Mouse (Mus musculus) macrophage (primary cell): ENCODE results near the gene Tceal3. TPM values are rescaled to one million over a fixed set of nuclear protein-coding genes. Genes with fewer than 3 reads are reported as not detected.
"Not testable (repeated sequence)": the region's sequence is repeated elsewhere in the genome, so short reads cannot be mapped to it uniquely, and the experiment has no call there.

ENCODE experiments used
- H3K27ac ChIP-seq: fragments of 350-480 bp; formaldehyde crosslinking; 2 replicates; pipeline ENCODE4 v1.9.0; 2021
- H3K36me3 ChIP-seq: fragments of 350-480 bp; formaldehyde crosslinking; 2 replicates; pipeline ENCODE4 v1.9.0; 2021; ENCODE audit errors: inconsistent target
- H3K4me3 ChIP-seq: fragments of 350-480 bp; formaldehyde crosslinking; 2 replicates; pipeline ENCODE4 v1.9.0; 2021; ENCODE audit errors: inconsistent target
- H3K79me2 ChIP-seq: fragments of 350-480 bp; formaldehyde crosslinking; 2 replicates; pipeline ENCODE4 v1.9.0; 2021; ENCODE audit errors: inconsistent target
- WGBS: methylation state at CpG from one replicate; pipeline ENCODE4 v1.1.7; 2026; ENCODE audit warnings: inconsistent platforms; ENCODE audit not compliant: missing documents; 5-methylcytosine and 5-hydroxymethylcytosine counted together
- polyA plus RNA-seq: library from polyadenylated mRNA; stranded (reverse); fragments of 250-400 nt; gene quantifications from 3 replicates; pipeline ENCODE4 v1.2.4, GENCODE M21; 2018; ENCODE audit warnings: inconsistent platforms
- total RNA-seq, 78 experiments: library from RNA; depleted of rRNA; stranded (reverse); fragments of 250-400 nt; gene quantifications; 1 replicate in 9 of 78; 2 replicates in 24 of 78; 3 replicates in 43 of 78; 4 replicates in 2 of 78; pipeline ENCODE4 v1.2.4; 2018; ENCODE audit warnings: inconsistent platforms in 56 of 78

Gene Tceal3
- 1 to 10 TPM in 1 of 26 experiments, not detected in 25; 1.3 TPM for total RNA-seq (2018; cell fraction: chromatin; rRNA removed)
- total RNA-seq (2018; cell fraction: cytosol; rRNA removed) = not detected
- not detected for total RNA-seq (2018; cell fraction: nucleus; rRNA removed)
- not detected in 3 replicates for polyA plus RNA-seq

DNA sequence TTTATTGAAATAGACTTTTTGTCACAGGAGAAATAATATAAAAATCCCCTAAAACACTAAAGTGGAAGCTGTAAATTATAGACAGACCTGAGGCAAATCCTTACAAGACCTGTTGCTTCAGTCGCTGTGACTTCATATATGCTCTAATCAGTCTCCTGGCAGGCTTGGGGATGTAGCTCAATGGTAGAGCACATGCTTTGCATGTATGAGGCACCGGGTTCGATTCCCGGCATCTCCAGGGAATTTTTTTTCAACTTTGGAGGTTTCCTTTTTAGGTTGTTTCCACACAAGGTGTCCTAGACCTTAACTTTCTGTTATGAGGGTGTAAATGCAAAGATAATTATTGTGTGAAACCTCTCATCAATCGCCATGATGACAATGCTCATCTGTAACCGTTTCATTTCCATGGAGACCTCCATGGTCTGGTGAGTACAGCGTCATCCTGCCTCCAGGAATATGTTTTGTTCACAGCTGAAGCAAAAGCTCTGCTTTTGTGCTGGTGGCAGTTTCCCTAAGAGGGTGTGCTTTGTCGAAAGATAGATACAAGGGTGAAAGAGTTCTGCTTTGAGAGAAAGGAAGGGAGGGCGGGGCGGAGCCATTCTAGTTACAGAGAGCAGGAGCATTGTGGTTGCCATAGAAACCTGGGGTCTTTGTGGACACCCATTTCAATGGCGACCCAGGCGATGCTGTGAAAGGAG is at the start of gene Tceal3:
Gene Tceal3, plus strand, starts transcription at position 644 of the 698 bp plus-strand sequence.
- H3K4me3 ChIP-seq = no peak within 1 kb of the TSS

GRCm38 (mm10) chrX:136543956-136544355 is 46.7 kb upstream of the Tceal3 start, which contains the start of gene Kir3dl2:
Kir3dl2 (minus strand) TSS chrX:136544056.
- not testable (repeated sequence) for H3K36me3 ChIP-seq, H3K79me2 ChIP-seq, H3K4me3 ChIP-seq, H3K27ac ChIP-seq
- WGBS = 72% methylated on average over 1 of the region's 1 CpGs

More for the DNA sequence above, at the start of gene Tceal3:
- no peak within 1 kb of the TSS for H3K27ac ChIP-seq
- H3K36me3 ChIP-seq = no peaks in the 10 kb centered on the region
- no peaks in the 10 kb centered on the region for H3K79me2 ChIP-seq
- WGBS = 56% methylated on average over 12 of the region's 12 CpGs

GRCm38 (mm10) chrX:136569094-136569493 is 21.5 kb upstream of the Tceal3 start:
- H3K27ac ChIP-seq, H3K4me3 ChIP-seq, H3K79me2 ChIP-seq, H3K36me3 ChIP-seq: not testable (repeated sequence)
- WGBS = 78% methylated on average over 9 of the region's 9 CpGs

GRCm38 (mm10) chrX:136584617-136585016 is 6.0 kb upstream of the Tceal3 start:
- Histone ChIP-seq H3K79me2 (no peaks in the 10 kb centered on the region), H3K27ac (no peak overlapping the region), H3K36me3 (no peaks in the 10 kb centered on the region), H3K4me3 (no peak overlapping the region)
- 100% methylated on average over 1 of the region's 1 CpGs for WGBS

DNA sequence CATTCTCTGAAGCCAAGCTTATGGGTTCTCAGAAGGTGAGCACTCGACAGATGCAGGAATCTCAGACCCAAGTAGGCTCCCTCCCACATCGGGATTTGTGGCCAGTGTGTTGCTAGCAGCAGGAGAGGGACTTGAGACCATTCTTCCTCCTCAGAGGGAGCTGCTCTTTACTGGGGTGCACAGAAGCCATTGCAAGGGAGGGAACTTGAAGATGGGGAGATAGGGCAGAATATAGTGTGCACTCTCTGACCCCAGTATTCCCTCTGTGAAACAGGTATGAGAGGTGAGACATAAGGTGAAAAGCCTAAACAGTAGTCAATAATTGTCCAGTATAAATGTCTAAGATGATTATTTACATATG is 235 bp downstream of the Tceal3 start:
- Histone ChIP-seq H3K27ac (no peak overlapping the region), H3K36me3 (no peaks in the 10 kb centered on the region), H3K79me2 (no peaks in the 10 kb centered on the region), H3K4me3 (no peak overlapping the region)
- WGBS = 38% methylated on average over 2 of the region's 2 CpGs

GRCm38 (mm10) chrX:136599416-136599815 is 8.8 kb downstream of the Tceal3 start:
- 17% methylated on average over 3 of the region's 3 CpGs for WGBS
- Histone ChIP-seq H3K27ac (no peak overlapping the region), H3K4me3 (no peak overlapping the region), H3K79me2 (no peaks in the 10 kb centered on the region), H3K36me3 (no peaks in the 10 kb centered on the region)

GRCm38 (mm10) chrX:136606951-136607350 is 16.3 kb downstream of the Tceal3 start:
- Histone ChIP-seq H3K79me2 (no peaks in the 10 kb centered on the region), H3K36me3 (no peaks in the 10 kb centered on the region), H3K27ac (no peak overlapping the region), H3K4me3 (no peak overlapping the region)
- 77% methylated on average over 4 of the region's 4 CpGs for WGBS

- H3K79me2 ChIP-seq = no peaks in the 10 kb centered on the region
- 97% methylated on average over 3 of the region's 3 CpGs for WGBS
- H3K27ac ChIP-seq = no peak overlapping the region
- H3K36me3 ChIP-seq = no peaks in the 10 kb centered on the region
- H3K4me3 ChIP-seq = no peak overlapping the region
Observed at GRCm38 (mm10) chrX:136607395-136607794, 16.8 kb downstream of the Tceal3 start.

GRCm38 (mm10) chrX:136611346-136611745 is 20.7 kb downstream of the Tceal3 start:
- no peak overlapping the region for H3K4me3 ChIP-seq

DNA sequence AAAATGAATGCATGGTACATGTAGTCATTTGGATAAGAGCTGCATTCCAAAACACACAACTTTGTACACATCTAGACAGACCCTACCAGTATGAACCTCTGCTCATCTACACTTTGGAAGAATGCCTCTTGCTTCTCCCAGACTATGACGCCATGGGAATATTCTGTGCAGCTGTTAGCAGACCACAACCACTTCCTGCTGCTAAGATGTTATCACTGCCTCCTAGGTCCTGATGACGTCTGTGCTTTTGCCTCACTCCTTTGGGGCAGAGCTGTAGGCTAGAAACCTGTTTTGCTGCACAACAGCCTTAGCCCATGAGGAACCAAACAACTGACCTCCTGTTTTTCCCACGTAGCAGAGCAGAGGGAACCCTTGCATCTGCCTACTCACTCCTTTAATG is 25.2 kb downstream of the Tceal3 start:
- not testable (repeated sequence) for H3K27ac ChIP-seq, H3K36me3 ChIP-seq, H3K79me2 ChIP-seq, H3K4me3 ChIP-seq
- WGBS = 20% methylated on average over 2 of the region's 3 CpGs

More at GRCm38 (mm10) chrX:136611346-136611745, 20.7 kb downstream of the Tceal3 start:
- Histone ChIP-seq H3K27ac (no peak overlapping the region), H3K79me2 (no peaks in the 10 kb centered on the region), H3K36me3 (no peaks in the 10 kb centered on the region)
- WGBS = 73% methylated on average over 3 of the region's 3 CpGs

- Histone ChIP-seq H3K27ac (no peak overlapping the region), H3K4me3 (no peak overlapping the region), H3K36me3 (no peaks in the 10 kb centered on the region), H3K79me2 (no peaks in the 10 kb centered on the region)
- WGBS = 49% methylated on average over 9 of the region's 9 CpGs
Observed at GRCm38 (mm10) chrX:136624905-136625569, 34.4 kb downstream of the Tceal3 start.

DNA sequence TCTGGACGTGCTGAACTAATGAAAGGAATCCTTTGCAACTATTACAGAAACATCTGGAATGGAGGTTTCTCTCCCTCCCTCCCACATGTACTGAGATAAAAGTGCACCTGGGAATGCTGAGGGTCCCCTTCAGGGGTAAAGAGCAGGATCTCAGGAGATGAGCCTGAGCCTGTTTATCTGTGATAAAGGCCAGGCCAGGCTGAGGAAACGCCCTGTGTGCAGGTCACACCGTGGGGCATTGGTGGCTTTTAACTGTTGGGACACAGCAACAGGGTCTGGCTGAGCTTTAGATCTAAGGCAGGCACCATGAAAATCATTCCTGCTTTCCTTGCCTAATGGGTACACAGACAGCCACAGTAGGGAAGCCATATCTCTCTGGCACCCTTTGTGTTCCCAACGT is 35.3 kb downstream of the Tceal3 start:
- H3K79me2 ChIP-seq = no peaks in the 10 kb centered on the region
- WGBS = 89% methylated on average over 4 of the region's 4 CpGs
- H3K27ac ChIP-seq = no peak overlapping the region
- H3K4me3 ChIP-seq = no peak overlapping the region
- H3K36me3 ChIP-seq = no peaks in the 10 kb centered on the region

GRCm38 (mm10) chrX:136635116-136635515 is 44.5 kb downstream of the Tceal3 start:
- WGBS = 86% methylated on average over 4 of the region's 4 CpGs

GRCm38 (mm10) chrX:136639754-136640153 is 49.1 kb downstream of the Tceal3 start:
- Histone ChIP-seq H3K79me2 (no peaks in the 10 kb centered on the region), H3K36me3 (no peaks in the 10 kb centered on the region), H3K4me3 (no peak overlapping the region), H3K27ac (no peak overlapping the region)
- 49% methylated on average over 3 of the region's 6 CpGs for WGBS

More at GRCm38 (mm10) chrX:136635116-136635515, 44.5 kb downstream of the Tceal3 start:
- no peaks in the 10 kb centered on the region for H3K36me3 ChIP-seq
- H3K79me2 ChIP-seq = no peaks in the 10 kb centered on the region
- H3K27ac ChIP-seq = no peak overlapping the region
- H3K4me3 ChIP-seq = no peak overlapping the region

GRCm38 (mm10) chrX:136645857-136646256 is 55.2 kb downstream of the Tceal3 start:
- 34% methylated on average over 2 of the region's 3 CpGs for WGBS
- H3K4me3 ChIP-seq, H3K27ac ChIP-seq, H3K79me2 ChIP-seq, H3K36me3 ChIP-seq: not testable (repeated sequence)
